Mouse (Mus musculus): ENCODE data around the gene Rps29.

- TF ChIP-seq CTCF (conservative IDR thresholded peaks at IDR 0.05; ENCODE audit: insufficient read depth, insufficient read length, low read depth, low read length) = no peak
- no peak for TF ChIP-seq POLR2A (IDR thresholded peaks at IDR 0.05; ENCODE audit: low read depth, low read length)
Measured at GRCm38 (mm10) chr12:69190074-69190473, 31.1 kb upstream of the Rps29 start.

Data from kidney, adult 2 months (tissue).